Mouse (Mus musculus) liver, adult 2 months (tissue): ENCODE results near the gene Oas3. TPM values are rescaled to one million over a fixed set of nuclear protein-coding genes. Genes with fewer than 3 reads are reported as not detected.
A peak's percentile ranks its signal among the peaks of the same experiment; 100 is the strongest.

Experiments used
- DNase-seq: peaks from one replicate; pipeline ENCODE4 v3.0.0-alpha.2; 2011; ENCODE audit warnings: low read depth, low spot score; ENCODE audit errors: extremely low read depth
- H3K27ac ChIP-seq: fragments of 200-500 bp; replicated peaks from 2 replicates; pipeline ENCODE4 v1.5.1; 2012; ENCODE audit warnings: low read depth, mild to moderate bottlenecking, control low read depth, inconsistent platforms, low read length; ENCODE audit not compliant: insufficient read depth
- H3K27me3 ChIP-seq: fragments of 200-500 bp; 2 replicates; pipeline ENCODE4 v1.6.1; 2012; ENCODE audit warnings: mild to moderate bottlenecking, moderate library complexity, low read length, inconsistent platforms; ENCODE audit not compliant: control insufficient read depth, insufficient read depth
- H3K36me3 ChIP-seq: fragments of 200-500 bp; 2 replicates; pipeline ENCODE4 v1.6.1; 2012; ENCODE audit warnings: low read length, inconsistent platforms; ENCODE audit not compliant: control insufficient read depth, insufficient read depth
- H3K4me1 ChIP-seq: fragments of 200-500 bp; 2 replicates; pipeline ENCODE4 v1.6.1; 2011; ENCODE audit warnings: low read length; ENCODE audit not compliant: control insufficient read depth, insufficient read depth
- H3K4me3 ChIP-seq: fragments of 200-500 bp; 2 replicates; pipeline ENCODE4 v1.5.1; 2011; ENCODE audit warnings: low read depth, mild to moderate bottlenecking, control low read depth, low read length, moderate library complexity; ENCODE audit not compliant: insufficient read depth
- H3K79me2 ChIP-seq: fragments of 200-500 bp; 2 replicates; pipeline ENCODE4 v1.6.1; 2012; ENCODE audit warnings: inconsistent platforms, mild to moderate bottlenecking, low read length, moderate library complexity; ENCODE audit not compliant: control insufficient read depth, insufficient read depth
- H3K9ac ChIP-seq: fragments of 200-500 bp; 2 replicates; pipeline ENCODE4 v1.6.1; 2012; ENCODE audit warnings: low read depth, mild to moderate bottlenecking, control low read depth, inconsistent platforms, low read length
- CTCF ChIP-seq: fragments of 200-500 bp; IDR thresholded peaks from 2 replicates; pipeline ENCODE4 v1.5.1; 2011; ENCODE audit warnings: low read depth, low read length, control low read depth
- POLR2A ChIP-seq: fragments of 200-500 bp; IDR thresholded peaks from 2 replicates; pipeline ENCODE4 v1.6.1; 2011; ENCODE audit warnings: low read length, control low read depth; ENCODE audit not compliant: insufficient read depth; ENCODE audit errors: extremely low read depth
- WGBS: fragments of 180-500 bp; shearing (Covaris S2); methylation state at CpG from one replicate; pipeline ENCODE4 v1.1.7; 2018; 5-methylcytosine and 5-hydroxymethylcytosine counted together
- polyA plus RNA-seq: library from polyadenylated mRNA; depleted of rRNA; stranded (reverse); fragments of >200 nt; gene quantifications from 2 replicates; pipeline ENCODE4 v1.2.3, GENCODE M21; 2012
- total RNA-seq: library from RNA; depleted of rRNA; stranded (reverse); fragments of >200 nt; gene quantifications from 2 replicates; pipeline ENCODE4 v1.2.3, GENCODE M21; 2014

Oas3 gene
- total and polyA plus RNA-seq, 2 experiments: 1.4 to 1.7 TPM

DNA sequence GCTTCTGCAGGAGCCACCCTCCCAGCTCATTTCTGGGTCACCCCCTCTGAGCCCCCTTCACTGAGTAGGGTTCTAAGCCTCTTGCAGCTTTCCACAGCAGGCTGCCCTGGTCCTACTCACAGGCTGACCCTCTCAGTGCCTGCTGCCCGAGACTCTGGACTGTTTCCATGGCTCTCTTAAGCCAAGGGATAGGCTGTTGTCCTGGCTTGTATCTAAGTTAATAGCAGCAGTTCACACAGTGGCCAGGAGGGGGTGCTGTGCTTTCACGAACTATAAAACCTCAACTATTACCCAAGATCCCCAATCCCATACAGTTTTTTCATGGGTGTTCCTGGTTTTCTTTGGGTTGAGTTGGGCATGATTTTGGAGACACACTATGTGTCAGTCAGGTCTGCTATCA, 15.6 kb upstream of the Oas3 start:
- no peaks in the 10 kb centered on the region for H3K36me3 ChIP-seq
- H3K27me3 ChIP-seq: no peaks in the 10 kb centered on the region
- no peaks in the 10 kb centered on the region for H3K79me2 ChIP-seq
- TF ChIP-seq POLR2A: no peak
- peak; percentile 67 for TF ChIP-seq CTCF
- WGBS: 13% methylated on average over 2 of the region's 2 CpGs
- H3K4me3 ChIP-seq: no peak overlapping the region
- no peak overlapping the region for H3K27ac ChIP-seq
- H3K9ac ChIP-seq: no peak overlapping the region
- peak; percentile 31 for DNase-seq
- no peaks in the 10 kb centered on the region for H3K4me1 ChIP-seq

DNA sequence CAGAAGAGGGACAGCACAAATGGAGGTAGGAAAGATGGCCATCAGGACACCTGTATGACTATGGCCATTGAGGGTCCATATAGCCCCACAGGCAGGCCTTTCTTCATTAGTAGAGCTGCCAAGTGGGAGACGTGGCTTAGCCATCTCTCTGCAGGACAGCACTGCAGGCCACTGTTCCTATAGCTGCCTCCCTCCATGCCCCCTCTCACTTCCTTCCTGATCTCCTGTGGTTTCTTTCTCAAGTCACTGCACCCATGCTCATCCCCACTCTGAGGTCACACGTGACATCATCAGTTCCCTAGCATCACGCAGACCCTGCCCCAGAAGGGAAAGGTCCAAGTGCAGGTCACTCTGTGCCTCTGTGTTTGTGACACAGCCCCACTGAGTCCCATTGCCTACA, 9.6 kb upstream of the Oas3 start:
- TF ChIP-seq CTCF (no peak), POLR2A (no peak)
- Histone ChIP-seq H3K27ac (no peak overlapping the region), H3K27me3 (no peaks in the 10 kb centered on the region; the same call in 1 of the 2 replicates), H3K79me2 (no peaks in the 10 kb centered on the region), H3K4me1 (no peaks in the 10 kb centered on the region), H3K4me3 (no peak overlapping the region), H3K9ac (no peak overlapping the region), H3K36me3 (no peaks in the 10 kb centered on the region)
- DNase-seq: no peak
- 47% methylated on average over 3 of the region's 3 CpGs for WGBS

DNA sequence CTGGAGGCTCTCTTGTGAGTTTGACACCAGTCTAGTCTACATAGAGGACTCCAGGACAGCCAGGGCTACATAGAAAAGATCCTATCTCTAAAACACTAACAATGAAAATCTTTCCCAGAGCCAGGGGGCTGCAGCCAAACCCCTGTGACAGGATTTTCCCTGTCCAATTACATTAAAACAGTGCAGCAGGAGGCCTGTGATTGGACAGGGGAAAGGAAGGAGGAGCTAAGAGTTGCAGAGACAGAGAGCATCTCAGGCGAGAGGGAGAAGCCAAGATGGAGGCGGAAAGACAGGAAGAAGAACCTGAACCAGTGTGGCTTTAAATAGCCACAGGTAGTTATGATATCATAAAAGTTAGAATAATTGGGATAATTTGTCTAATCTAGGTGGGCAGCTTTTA, 5.0 kb upstream of the Oas3 start:
- 76% methylated on average over 2 of the region's 2 CpGs for whole genome bisulfite sequencing
- no peak for DNase-seq
- H3K4me1 ChIP-seq: no peaks in the 10 kb centered on the region

DNA sequence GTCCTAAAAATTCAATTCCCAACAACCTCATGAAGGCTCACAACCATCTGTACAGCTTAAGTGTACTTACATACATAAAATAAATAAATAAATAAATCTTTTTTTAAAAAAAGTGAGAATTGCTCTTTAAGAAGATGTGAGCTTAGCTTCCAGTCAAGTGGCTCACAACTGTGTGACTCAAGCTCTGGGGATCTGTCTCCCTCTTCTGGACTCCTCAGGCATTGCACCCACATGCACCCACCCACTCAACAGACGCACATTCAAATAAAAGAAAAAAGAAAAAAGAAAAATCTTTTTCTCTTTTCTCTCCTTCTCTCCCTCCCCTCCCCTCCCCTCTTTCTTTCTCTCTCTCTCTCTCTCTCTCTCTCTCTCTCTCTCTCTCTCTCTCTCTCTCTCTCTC, 4.2 kb upstream of the Oas3 start:
- Histone ChIP-seq H3K36me3 (no peaks in the 10 kb centered on the region), H3K9ac (no peak overlapping the region), H3K27ac (no peak overlapping the region), H3K4me1 (no peaks in the 10 kb centered on the region), H3K79me2 (no peaks in the 10 kb centered on the region), H3K27me3 (no peaks in the 10 kb centered on the region; the same call in 1 of the 2 replicates), H3K4me3 (no peak overlapping the region)
- TF ChIP-seq POLR2A (no peak), CTCF (no peak)
- 91% methylated on average over 1 of the region's 1 CpGs for WGBS
- no peak for DNase-seq

More for the DNA sequence above, 5.0 kb upstream of the Oas3 start:
- TF ChIP-seq POLR2A (no peak), CTCF (no peak)
- Histone ChIP-seq H3K79me2 (no peaks in the 10 kb centered on the region), H3K9ac (no peak overlapping the region), H3K36me3 (no peaks in the 10 kb centered on the region), H3K27ac (no peak overlapping the region), H3K27me3 (no peaks in the 10 kb centered on the region; the same call in 1 of the 2 replicates), H3K4me3 (no peak overlapping the region)

DNA sequence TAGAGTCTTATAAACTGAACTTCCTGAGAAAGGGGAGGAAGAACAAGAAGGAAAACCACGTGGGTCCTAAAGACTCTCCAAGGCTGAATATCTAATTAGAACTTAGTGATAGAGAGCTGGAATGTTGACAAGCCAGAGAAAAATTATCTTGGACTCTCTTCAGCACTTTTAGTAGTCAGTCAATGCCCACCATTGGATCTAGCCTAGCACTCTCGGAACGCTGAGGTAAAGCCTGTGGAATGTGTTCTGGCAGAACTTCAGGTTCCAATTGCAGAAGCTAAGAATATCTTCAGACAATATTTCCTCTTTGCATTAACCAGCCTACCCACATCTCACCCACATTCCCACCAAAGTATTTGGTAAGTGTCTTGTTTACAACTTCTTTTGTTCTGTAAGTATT, 2.5 kb upstream of the Oas3 start:
- Histone ChIP-seq H3K27me3 (no peaks in the 10 kb centered on the region; the same call in 1 of the 2 replicates), H3K9ac (no peak overlapping the region), H3K79me2 (no peaks in the 10 kb centered on the region), H3K4me3 (no peak overlapping the region), H3K36me3 (no peaks in the 10 kb centered on the region), H3K4me1 (no peaks in the 10 kb centered on the region), H3K27ac (no peak overlapping the region)
- no peak for TF ChIP-seq POLR2A
- TF ChIP-seq CTCF: no peak
- WGBS: 40% methylated on average over 3 of the region's 3 CpGs
- DNase-seq: no peak

DNA sequence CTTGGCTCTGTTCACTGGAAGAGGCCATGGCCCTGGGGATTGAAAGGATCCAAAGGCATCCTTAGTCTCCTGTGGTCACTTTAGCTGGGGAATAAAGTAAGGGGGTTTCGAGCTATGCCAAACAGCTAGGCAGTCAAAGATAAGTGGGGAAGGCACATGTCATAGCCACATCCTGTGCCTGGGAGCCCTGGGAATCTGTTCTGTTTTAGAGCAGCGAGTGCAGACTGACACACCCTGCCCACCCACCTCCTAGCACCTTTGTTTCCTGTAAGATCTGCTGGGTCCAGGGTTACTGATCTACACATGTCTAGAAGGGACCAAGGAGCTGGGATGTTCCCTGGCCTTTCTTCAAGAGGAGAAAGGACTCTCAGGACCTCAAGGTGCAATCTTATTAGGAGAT, 1.5 kb upstream of the Oas3 start:
- Histone ChIP-seq H3K9ac (no peak overlapping the region), H3K4me3 (no peak overlapping the region), H3K36me3 (no peaks in the 10 kb centered on the region), H3K27me3 (no peaks in the 10 kb centered on the region; the same call in 1 of the 2 replicates), H3K4me1 (no peaks in the 10 kb centered on the region), H3K79me2 (no peaks in the 10 kb centered on the region), H3K27ac (no peak overlapping the region)
- 53% methylated on average over 2 of the region's 2 CpGs for WGBS
- no peak for TF ChIP-seq POLR2A
- TF ChIP-seq CTCF: no peak
- no peak for DNase-seq
